Mouse (Mus musculus): Measurements from ENCODE around the gene Gm3500.
"Not testable (repeated sequence)": the region's sequence is repeated elsewhere in the genome, so short reads cannot be mapped to it uniquely, and the experiment has no call there.

Gm3500 gene

DNA sequence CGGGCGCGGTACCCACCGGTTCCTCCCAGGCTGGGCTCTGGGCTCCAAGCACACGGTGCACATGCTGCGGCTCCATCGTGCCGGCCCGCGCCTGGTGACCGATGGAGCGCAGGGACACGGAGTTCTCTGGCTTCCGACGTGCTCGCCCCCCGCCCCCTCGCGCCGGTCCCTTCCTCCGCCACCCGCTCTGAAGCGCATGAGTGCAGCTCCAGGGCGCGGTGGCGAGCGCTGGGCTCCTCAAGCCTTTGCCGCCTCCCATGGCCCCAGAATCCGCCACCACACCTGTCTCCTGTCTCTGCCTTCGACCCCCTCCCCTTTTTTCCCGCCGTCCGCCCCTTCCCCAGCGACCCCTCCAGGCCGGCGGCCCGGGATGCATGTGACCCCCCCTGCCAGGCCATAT lies at the start of gene Gm3500:
TSS of gene Gm3500 (minus strand) at position 101 of the 400 bp plus-strand sequence.
- DNase-seq: not testable (repeated sequence)

DNA sequence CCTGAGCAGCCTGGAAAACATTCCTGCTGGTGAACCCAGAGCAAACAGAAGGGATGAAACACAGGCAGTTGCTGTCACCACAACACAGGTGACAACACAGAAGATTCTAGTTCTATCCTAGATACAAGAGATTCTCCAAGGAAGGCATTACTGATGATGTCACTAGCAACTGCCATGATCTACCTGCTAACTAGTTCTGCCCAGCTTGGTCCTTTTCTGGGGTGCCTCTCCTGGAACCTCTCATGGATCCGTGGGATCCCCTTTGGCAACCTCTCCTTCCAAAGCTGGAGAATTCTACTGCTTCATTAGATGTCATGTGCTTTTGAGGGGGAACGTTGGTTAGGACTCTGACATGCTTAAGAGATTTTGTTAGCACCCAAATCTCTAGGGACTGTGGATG lies 54.0 kb downstream of the Gm3500 start, which contains the start of gene Gm3542:
TSS of gene Gm3542 (minus strand) at position 101 of the 400 bp plus-strand sequence.
- not testable (repeated sequence) for DNase-seq

Measured in right cerebral cortex, postnatal 14 days (tissue).